Mouse (Mus musculus): ENCODE measurements around the gene Kmt2c.

The Kmt2c gene

DNA sequence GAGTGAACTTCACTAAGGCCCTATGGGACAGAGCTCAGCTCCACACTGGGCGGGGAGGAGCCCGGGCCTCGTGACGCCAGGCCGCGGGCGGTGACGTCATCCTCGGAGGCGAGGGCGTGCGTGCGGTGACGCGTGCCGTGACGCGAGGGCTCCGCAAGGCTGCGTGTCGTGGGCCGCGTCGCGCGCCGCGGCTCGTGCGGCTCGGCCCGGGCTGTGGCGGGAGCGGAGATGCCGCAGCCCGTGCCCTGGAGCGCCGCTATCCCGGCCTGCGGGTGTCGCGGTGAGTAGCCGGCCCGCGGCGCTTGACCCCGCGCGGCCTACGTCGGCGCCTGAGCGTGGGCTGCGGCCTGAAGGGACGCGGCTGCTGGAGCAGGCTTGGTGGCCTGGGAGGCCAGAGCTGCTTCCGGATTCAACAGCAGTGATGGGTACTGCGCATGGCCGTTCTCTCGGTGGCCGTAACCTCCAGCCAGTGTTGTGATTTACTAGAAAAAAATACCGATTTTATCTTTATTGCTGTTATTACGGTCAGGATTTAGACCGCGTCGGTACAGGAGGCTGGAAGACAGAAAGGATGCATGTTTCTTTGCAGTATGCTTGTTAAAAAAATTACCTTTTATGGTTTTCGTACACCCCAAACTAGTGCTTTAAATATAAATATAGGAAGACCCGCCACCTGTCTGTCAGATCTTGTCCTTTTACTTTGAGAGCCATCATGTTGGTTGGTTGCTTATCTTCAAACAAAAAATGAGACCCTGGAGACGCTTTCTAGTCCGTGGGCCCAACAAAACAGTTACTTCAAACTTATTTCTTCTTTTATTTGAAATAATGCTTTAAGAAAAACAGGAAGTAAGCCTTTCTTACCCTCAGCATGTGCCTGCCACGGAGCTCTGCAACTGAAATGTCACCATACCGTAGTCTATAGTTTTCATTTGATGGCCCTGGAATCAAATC lies 275.6 kb downstream of the Kmt2c start, which contains the start of gene E130116L18Rik:
E130116L18Rik (minus strand) TSS at position 402 of the 951 bp plus-strand sequence.
- DNase-seq (ENCODE audit: inconsistent ontology term) = peak; percentile 92

Measured in Muller cell, postnatal 12 days (primary cell).